In the genomic region with DNA sequence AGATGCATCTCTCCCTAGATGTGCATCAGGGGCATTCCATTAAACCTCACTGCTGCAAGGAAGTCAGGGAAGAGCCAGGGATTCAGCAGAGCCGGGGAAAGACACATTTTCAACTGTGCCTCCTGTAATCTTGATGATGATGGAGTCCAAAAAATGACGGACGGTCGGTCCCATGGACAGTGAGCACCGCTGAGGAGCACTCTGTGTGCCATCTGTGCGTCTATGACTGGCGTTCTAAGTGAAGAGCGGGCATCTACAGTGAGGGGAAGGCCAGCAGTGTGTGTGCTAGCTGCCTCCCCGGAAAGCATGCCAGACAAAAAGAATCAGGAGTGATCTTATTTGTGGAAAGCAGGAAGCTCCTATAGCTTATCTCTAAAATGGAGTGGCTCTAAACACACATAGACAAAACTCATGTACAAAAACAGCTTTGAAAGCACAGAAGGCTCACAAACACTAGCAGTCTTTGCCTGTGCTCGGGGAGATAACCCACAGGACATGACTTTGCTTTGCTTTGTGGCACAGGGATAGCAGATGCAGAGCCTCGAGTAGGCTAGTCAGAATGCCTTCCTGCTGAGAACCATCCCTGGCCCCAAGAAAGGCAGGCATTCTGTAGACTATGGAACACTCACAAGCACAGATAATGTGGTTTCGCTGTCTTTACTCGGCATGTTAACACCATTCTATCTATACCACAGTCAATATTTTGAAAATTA, we compare ENCODE assay signal across 11 mouse cellular contexts.
DNase-seq lines count a peak whose midpoint lies in the region; ATAC-seq and TF ChIP-seq lines count a peak whose summit lies in the region.
"Had no signal": no experiment of that assay in that cellular context is flagged by ENCODE, and none has a peak within 500 bp of the region (broad histone marks: within the 10 kb centered on the region; RNA-seq: fewer than 3 reads in every experiment).

No protein-coding gene starts in this region.

- no peak overlapping the region for H3K4me3 ChIP-seq in kidney, embryonic 14.5 days (ENCODE audit: low read length)
- H3K4me3 ChIP-seq in G1E (ENCODE audit: low read depth, low read length): no peak overlapping the region
- H3K4me3 ChIP-seq in brown adipose tissue, adult 24 weeks (ENCODE audit: insufficient read depth, low read depth, low read length): no peak overlapping the region
- H3K4me3 ChIP-seq in liver, embryonic 16.5 days (ENCODE audit: low read depth, low read length): no peak overlapping the region
- H3K4me3 ChIP-seq: midbrain, embryonic 12.5 days had no signal

- no peaks in the 10 kb centered on the region for H3K36me3 ChIP-seq in kidney, embryonic 14.5 days (ENCODE audit: control insufficient read depth, insufficient read depth, low read length)
- H3K36me3 ChIP-seq in G1E (replicated peaks): peaks cover 19% of the 10 kb centered on the region
- no peaks in the 10 kb centered on the region for H3K36me3 ChIP-seq in liver, embryonic 16.5 days (ENCODE audit: control insufficient read depth, insufficient read depth)
- H3K36me3 ChIP-seq: midbrain, embryonic 12.5 days had no signal

- TF ChIP-seq CTCF in G1E (IDR thresholded peaks at IDR 0.05; ENCODE audit: low read depth, low read length): no peak

- H3K4me1 ChIP-seq in kidney, embryonic 14.5 days (ENCODE audit: control insufficient read depth, insufficient read depth, low read length): peaks cover 16% of the 10 kb centered on the region; the same call in 1 of the 2 replicates
- peaks cover 27% of the 10 kb centered on the region for H3K4me1 ChIP-seq in G1E (ENCODE audit: insufficient read depth, low read depth, low read length)
- peaks cover 28% of the 10 kb centered on the region for H3K4me1 ChIP-seq in brown adipose tissue, adult 24 weeks (ENCODE audit: control insufficient read depth, insufficient read depth, insufficient read length, low read length)
- peaks cover 8% of the 10 kb centered on the region for H3K4me1 ChIP-seq in liver, embryonic 16.5 days (ENCODE audit: control insufficient read depth, low read depth, low read length)
- H3K4me1 ChIP-seq: midbrain, embryonic 12.5 days had no signal

- WGBS in kidney, embryonic 14.5 days: 81% methylated on average over 13 of the region's 13 CpGs
- 35% methylated on average over 13 of the region's 13 CpGs for WGBS in liver, embryonic 16.5 days (ENCODE audit: insufficient replicate concordance)

- peaks cover 2% of the 10 kb centered on the region; the same call in 1 of the 2 replicates for H3K27me3 ChIP-seq in kidney, embryonic 14.5 days (ENCODE audit: control insufficient read depth, insufficient read depth, low read length)
- H3K27me3 ChIP-seq in G1E (ENCODE audit: insufficient read depth, low read length): no peaks in the 10 kb centered on the region
- no peaks in the 10 kb centered on the region for H3K27me3 ChIP-seq in liver, embryonic 16.5 days (ENCODE audit: control insufficient read depth, insufficient read depth, low read depth, low read length)

- no peak overlapping the region for H3K4me2 ChIP-seq in kidney, embryonic 14.5 days (replicated peaks; ENCODE audit: low read depth, low read length)
- H3K4me2 ChIP-seq in liver, embryonic 16.5 days (ENCODE audit: low read depth, low read length): no peak overlapping the region
- H3K4me2 ChIP-seq: midbrain, embryonic 12.5 days had no signal

- DNase-seq in kidney, postnatal 10 days: no peak
- DNase-seq in G1E (ENCODE audit: low spot score): no peak
- DNase-seq in urinary bladder, postnatal 14 days (ENCODE audit: low spot score): no peak
- no peak for DNase-seq in thymus, postnatal 10 days (ENCODE audit: low spot score in 2 of 2)
- DNase-seq: gastrocnemius, postnatal 14 days had no signal

- 0 out of 2 replicates have a peak overlapping the region, but pooled peaks have one; percentile 6 for H3K27ac ChIP-seq in kidney, embryonic 14.5 days (ENCODE audit: low read depth, low read length)
- H3K27ac ChIP-seq in brown adipose tissue, adult 24 weeks (replicated peaks; ENCODE audit: low read depth, low read length): peak overlapping the region; percentile 59
- no peak overlapping the region for H3K27ac ChIP-seq in liver, embryonic 16.5 days (ENCODE audit: low read length)
- H3K27ac ChIP-seq: midbrain, embryonic 12.5 days had no signal

- no peaks in the 10 kb centered on the region for H3K9me3 ChIP-seq in kidney, embryonic 14.5 days (ENCODE audit: control insufficient read depth, low read length)
- H3K9me3 ChIP-seq in G1E (replicated peaks): no peaks in the 10 kb centered on the region
- no peaks in the 10 kb centered on the region for H3K9me3 ChIP-seq in liver, embryonic 16.5 days (replicated peaks; ENCODE audit: control insufficient read depth, low read length)
- H3K9me3 ChIP-seq: midbrain, embryonic 12.5 days had no signal

- ATAC-seq in kidney, embryonic 14.5 days (ENCODE audit: low FRiP score, low TSS enrichment): no peak
- peak; percentile 43 for ATAC-seq in G1E (ENCODE audit: extremely low read depth, insufficient number of reproducible peaks, low FRiP score, poor library complexity, severe bottlenecking)
- ATAC-seq in liver, embryonic 16.5 days (ENCODE audit: low read depth): peak; percentile 56; the same call in 1 of the 2 replicates
- ATAC-seq in inflammation-experienced regulatory T-cells, adult 6 months: no peak
- ATAC-seq: intestine, embryonic 16.5 days had no signal

- H3K9ac ChIP-seq in kidney, embryonic 14.5 days (ENCODE audit: low read depth, low read length): no peak overlapping the region
- H3K9ac ChIP-seq in liver, embryonic 16.5 days (ENCODE audit: low read depth, low read length): no peak overlapping the region
- H3K9ac ChIP-seq: midbrain, embryonic 12.5 days had no signal

Comparison
In these comparisons a context has a peak if more than half of its experiments do, and no peak if none do; other contexts are left out.
1. ATAC-seq: peak in G1E (single experiment) and liver, embryonic 16.5 days (single experiment); none in kidney, embryonic 14.5 days (single experiment) and inflammation-experienced regulatory T-cells, adult 6 months (single experiment).